Mouse (Mus musculus): ENCODE data around the gene Hnf1a. TPM values are rescaled to one million over a fixed set of nuclear protein-coding genes. Genes with fewer than 3 reads are reported as not detected.
"Not testable (repeated sequence)": the region's sequence is repeated elsewhere in the genome, so short reads cannot be mapped to it uniquely, and the experiment has no call there.

The Hnf1a gene
- polyA plus RNA-seq, 1 experiment from 2014 or later: 0.05 TPM

DNA sequence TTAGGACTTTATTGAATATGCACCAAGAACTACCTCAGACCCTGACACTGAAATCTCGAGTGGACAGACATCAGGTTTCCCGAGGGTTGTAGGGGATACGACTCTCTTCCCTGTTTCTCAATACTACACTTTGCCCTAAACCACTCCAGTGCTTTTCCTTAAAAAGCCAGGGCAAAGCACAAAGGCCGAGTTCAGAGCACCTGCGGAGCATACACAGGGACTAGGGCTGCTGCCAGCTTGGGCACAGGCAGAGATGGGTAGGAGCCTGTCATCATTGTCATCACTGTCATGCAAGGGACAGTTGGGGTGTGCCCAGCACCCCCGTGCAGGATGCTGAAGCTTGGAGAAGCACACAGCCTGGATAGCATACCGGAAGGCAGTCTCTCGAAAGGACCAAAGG is 37.7 kb downstream of the Hnf1a start:
- no peak overlapping the region for H3K4me3 ChIP-seq
- H3K9ac ChIP-seq (replicated peaks): no peak overlapping the region
- 88% methylated on average over 8 of the region's 8 CpGs for WGBS
- no peak for ATAC-seq (ENCODE audit: low FRiP score, low read depth)
- 0 out of 2 replicates have a peak, but pooled peaks cover 3% of the 10 kb centered on the region for H3K9me3 ChIP-seq
- no peak overlapping the region for H3K27ac ChIP-seq (replicated peaks)
- no peaks in the 10 kb centered on the region for H3K27me3 ChIP-seq
- 0 out of 2 replicates have a peak, but pooled peaks cover 9% of the 10 kb centered on the region for H3K4me1 ChIP-seq
- H3K36me3 ChIP-seq: no peaks in the 10 kb centered on the region
- H3K4me2 ChIP-seq (replicated peaks): no peak overlapping the region

DNA sequence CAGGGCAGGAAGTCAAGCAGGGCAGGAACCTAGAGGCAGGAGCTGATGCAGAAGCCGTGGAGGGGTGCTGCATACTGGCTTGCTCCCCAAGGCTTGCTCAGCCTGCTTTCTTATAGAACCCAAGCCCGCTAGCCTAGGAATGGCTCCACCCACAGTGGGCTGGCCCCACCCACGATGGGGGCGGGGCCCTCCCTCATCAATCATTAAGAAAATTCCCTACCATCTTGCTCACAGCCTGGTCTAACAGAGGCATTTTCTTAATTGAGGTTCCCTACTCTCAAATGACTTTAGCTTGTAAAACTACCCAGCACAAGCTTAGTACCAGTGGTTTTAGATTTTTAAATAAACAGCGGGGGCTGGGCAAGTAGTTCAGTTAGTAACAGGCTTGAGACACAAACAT is 39.3 kb downstream of the Hnf1a start:
- Histone ChIP-seq H3K27ac (replicated peaks) (no peak overlapping the region), H3K9me3 (0 out of 2 replicates have a peak, but pooled peaks cover 3% of the 10 kb centered on the region), H3K27me3 (no peaks in the 10 kb centered on the region), H3K9ac (replicated peaks) (no peak overlapping the region), H3K4me2 (replicated peaks) (no peak overlapping the region), H3K36me3 (no peaks in the 10 kb centered on the region), H3K4me3 (no peak overlapping the region), H3K4me1 (0 out of 2 replicates have a peak, but pooled peaks cover 9% of the 10 kb centered on the region)
- WGBS: 69% methylated on average over 5 of the region's 5 CpGs
- no peak for ATAC-seq (ENCODE audit: low FRiP score, low read depth)

DNA sequence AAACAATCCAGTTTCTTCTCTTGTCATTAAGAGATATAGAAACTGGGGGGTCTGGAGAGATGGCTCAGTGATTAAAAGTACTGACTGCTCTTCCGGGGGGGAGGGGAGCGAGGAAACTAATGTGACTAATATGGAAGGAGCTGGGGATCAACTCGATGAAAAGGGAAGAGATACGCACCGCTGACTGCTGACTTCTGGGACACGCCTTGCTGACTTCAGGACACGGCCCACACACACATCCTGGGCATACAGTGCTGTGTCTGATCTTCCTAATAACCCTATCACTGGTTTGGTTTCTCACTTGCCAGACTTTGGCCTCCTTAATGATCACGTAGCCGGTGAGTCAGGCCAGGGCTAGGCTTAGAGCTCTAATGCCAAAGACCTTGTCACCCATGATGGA is 44.1 kb downstream of the Hnf1a start:
- no peak overlapping the region for H3K9ac ChIP-seq (replicated peaks)
- no peaks in the 10 kb centered on the region for H3K27me3 ChIP-seq
- H3K36me3 ChIP-seq: no peaks in the 10 kb centered on the region
- 0 out of 2 replicates have a peak, but pooled peaks cover 2% of the 10 kb centered on the region for H3K9me3 ChIP-seq
- H3K27ac ChIP-seq (replicated peaks): no peak overlapping the region
- ATAC-seq (ENCODE audit: low FRiP score, low read depth): no peak
- no peaks in the 10 kb centered on the region; the same call in 1 of the 2 replicates for H3K4me1 ChIP-seq
- no peak overlapping the region for H3K4me3 ChIP-seq
- no peak overlapping the region for H3K4me2 ChIP-seq (replicated peaks)
- WGBS: 81% methylated on average over 9 of the region's 9 CpGs

DNA sequence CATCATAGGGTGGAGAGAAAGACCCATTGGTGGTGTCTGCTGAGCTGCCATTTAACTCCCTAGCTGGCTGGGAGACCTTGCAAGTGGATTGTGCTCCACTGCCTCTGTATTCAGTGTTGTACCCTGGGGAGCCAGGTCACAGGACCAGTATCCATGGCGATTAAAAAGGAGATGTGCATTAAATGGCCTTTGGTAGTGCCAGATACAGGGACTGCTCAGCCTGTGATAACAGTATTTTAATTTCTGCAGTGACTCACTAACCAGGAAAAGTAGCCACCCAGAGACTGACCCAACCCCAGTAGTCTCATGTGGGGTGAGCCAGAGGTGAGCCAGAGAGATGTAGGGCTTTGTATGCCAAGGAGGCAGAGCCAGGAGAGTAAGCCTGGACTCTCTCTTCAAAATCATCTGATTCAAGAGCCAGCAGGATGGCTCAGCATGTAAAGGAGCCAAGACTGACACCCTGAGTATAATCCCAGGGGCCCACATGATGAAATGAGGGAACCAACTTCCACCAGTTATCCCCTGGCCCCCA is 44.7 kb downstream of the Hnf1a start:
- Histone ChIP-seq H3K4me3 (no peak overlapping the region), H3K27me3 (no peaks in the 10 kb centered on the region), H3K4me1 (no peaks in the 10 kb centered on the region; the same call in 1 of the 2 replicates), H3K9ac (replicated peaks) (no peak overlapping the region), H3K4me2 (replicated peaks) (no peak overlapping the region), H3K27ac (replicated peaks) (no peak overlapping the region), H3K9me3 (no peaks in the 10 kb centered on the region), H3K36me3 (no peaks in the 10 kb centered on the region)
- WGBS: 52% methylated on average over 1 of the region's 1 CpGs
- ATAC-seq (ENCODE audit: low FRiP score, low read depth): no peak

DNA sequence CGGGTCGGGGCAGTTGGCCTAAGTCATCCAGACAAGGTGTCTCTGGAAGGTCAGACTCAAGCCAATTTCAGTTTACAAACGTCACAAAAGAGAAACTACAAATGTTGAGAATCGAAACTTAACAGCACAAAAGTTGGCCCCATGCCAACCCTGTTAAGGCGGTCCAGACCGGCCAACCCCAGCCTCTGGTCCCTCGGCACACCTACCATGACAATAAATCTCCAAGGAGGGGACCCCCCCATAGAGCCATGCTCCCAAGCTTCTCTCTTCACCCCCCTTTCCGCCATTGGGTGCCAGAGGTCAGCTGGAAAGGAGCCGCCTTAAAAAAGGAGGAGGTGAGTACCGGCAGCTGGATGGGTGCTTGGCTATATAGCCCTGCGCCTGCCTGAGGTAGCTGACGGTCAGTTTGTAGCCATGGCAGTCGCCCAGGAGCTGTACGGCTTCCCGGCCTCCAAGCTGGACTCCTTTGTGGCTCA is 47.9 kb downstream of the Hnf1a start, which contains the start of gene Oasl1:
Oasl1 (plus strand) TSS at position 243 of the 476 bp plus-strand sequence.
- Histone ChIP-seq H3K4me2 (replicated peaks) (no peak within 1 kb of the TSS), H3K4me1 (no peaks in the 10 kb centered on the region; the same call in 1 of the 2 replicates), H3K27ac (replicated peaks) (no peak within 1 kb of the TSS), H3K9ac (replicated peaks) (no peak within 1 kb of the TSS), H3K27me3 (no peaks in the 10 kb centered on the region), H3K36me3 (no peaks in the 10 kb centered on the region), H3K4me3 (no peak within 1 kb of the TSS), H3K9me3 (no peaks in the 10 kb centered on the region)
- WGBS: 59% methylated on average over 15 of the region's 15 CpGs
- ATAC-seq (ENCODE audit: low FRiP score, low read depth): no peak

DNA sequence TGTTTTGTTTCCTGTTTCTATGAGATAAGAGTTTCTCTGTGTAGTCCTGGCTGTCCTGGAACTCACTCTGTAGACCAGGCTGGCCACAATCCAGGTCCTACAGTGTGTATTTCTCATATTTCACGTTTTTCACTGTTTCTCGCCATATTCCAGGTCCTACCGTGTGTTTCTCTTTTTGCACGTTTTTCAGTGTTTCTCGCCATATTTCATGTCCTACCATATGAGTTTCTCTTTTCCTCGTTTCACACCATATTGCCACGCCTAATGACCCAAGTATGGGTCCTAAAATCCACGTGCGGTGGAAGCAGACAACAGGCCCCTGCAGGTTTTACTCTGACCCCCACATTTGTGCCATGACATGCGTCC is 48.5 kb downstream of the Hnf1a start:
- Histone ChIP-seq H3K27me3 (no peaks in the 10 kb centered on the region), H3K4me3 (no peak overlapping the region), H3K36me3 (no peaks in the 10 kb centered on the region), H3K27ac (replicated peaks) (no peak overlapping the region), H3K9me3 (no peaks in the 10 kb centered on the region), H3K4me1 (no peaks in the 10 kb centered on the region; the same call in 1 of the 2 replicates), H3K9ac (replicated peaks) (no peak overlapping the region), H3K4me2 (replicated peaks) (no peak overlapping the region)
- WGBS: 65% methylated on average over 10 of the region's 10 CpGs
- ATAC-seq (ENCODE audit: low FRiP score, low read depth): no peak

DNA sequence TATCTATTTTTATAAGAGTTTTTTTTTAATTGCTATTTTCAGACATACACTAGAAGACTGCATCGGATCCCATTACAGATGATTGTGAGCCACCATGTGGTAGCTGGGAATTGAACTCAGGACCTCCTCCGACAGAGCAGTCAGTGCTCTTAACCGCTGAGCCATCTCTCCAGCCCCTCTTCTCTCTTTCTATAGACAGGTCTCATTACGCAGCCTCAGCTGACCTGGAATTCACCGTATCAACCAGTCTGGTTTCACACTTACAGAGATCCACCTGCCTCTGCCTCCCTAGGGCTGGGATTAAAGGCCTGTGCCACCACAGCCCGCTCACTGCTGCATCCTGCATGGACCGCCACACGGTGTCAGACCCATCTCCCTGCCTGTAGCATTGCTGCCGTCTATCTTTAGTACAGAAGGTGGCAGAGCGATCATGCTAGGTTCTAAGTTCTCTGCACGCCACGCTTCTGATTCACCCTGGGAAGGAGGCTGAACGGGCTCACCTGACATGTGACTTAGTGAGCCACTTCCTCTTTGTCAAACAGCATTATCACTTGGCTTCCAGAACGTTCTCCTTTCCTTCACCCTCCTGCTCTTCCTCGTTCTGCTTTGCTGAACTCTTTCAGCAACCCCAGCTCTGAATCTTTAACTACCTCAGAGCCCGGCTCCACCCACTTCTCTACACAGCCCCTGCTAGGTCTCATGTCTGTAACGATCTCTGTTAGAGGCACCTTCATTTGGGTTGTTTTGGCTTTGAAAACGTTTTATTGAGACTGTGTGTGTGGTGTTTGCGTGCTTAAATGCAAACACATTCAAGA is 49.1 kb downstream of the Hnf1a start:
- Histone ChIP-seq H3K36me3 (no peaks in the 10 kb centered on the region), H3K9ac (replicated peaks) (no peak overlapping the region), H3K9me3 (no peaks in the 10 kb centered on the region), H3K4me1 (no peaks in the 10 kb centered on the region; the same call in 1 of the 2 replicates), H3K4me3 (no peak overlapping the region), H3K27ac (replicated peaks) (no peak overlapping the region), H3K27me3 (no peaks in the 10 kb centered on the region), H3K4me2 (replicated peaks) (no peak overlapping the region)
- 83% methylated on average over 19 of the region's 19 CpGs for whole genome bisulfite sequencing
- ATAC-seq (ENCODE audit: low FRiP score, low read depth): no peak

DNA sequence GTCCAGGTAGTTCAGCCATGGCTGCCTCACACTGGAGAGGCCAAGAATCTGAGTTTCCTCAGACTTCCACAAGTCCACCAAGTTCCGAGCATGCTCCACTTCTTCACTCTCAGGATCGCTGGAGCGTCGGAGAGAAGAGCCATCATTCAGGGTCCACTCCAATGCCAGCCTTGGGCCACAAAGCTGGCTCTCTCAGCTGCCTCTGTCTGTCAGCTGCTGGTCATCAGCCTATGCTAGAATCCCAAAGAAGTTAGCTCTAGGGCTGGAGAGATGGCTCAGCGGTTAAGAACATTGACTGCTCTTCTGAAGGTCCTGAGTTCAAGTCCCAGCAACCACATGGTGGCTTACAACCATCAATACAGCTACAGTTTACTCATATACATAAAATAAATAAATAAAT is 53.5 kb downstream of the Hnf1a start:
- not testable (repeated sequence) for H3K9ac ChIP-seq (replicated peaks); H3K4me3 ChIP-seq; H3K27me3 ChIP-seq; H3K4me1 ChIP-seq; H3K36me3 ChIP-seq; H3K9me3 ChIP-seq; ATAC-seq (ENCODE audit: low FRiP score, low read depth); H3K4me2 ChIP-seq (replicated peaks); H3K27ac ChIP-seq (replicated peaks)
- 91% methylated on average over 5 of the region's 5 CpGs for WGBS

DNA sequence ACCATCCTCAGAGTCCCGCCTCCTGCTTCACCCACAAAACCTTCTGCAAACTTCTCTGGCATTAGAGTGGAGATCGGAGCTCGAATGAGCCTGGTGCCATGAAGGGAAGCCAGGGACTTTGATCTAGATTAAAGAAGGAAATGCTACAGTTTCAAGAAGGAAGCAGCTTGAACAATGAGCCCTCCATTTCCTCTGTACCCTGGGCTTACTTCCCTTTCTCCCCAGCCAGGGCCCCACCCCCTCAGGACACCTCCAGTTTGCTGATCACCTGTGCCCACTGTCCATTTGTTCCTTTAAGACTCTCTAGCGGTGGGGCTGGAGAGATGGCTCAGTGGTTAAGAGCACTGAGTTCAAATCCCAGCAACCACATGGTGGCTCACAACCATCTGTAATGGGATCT is 54.1 kb downstream of the Hnf1a start:
- no peak overlapping the region for H3K27ac ChIP-seq (replicated peaks)
- no peak overlapping the region for H3K4me2 ChIP-seq (replicated peaks)
- H3K9me3 ChIP-seq: no peaks in the 10 kb centered on the region
- 0 out of 2 replicates have a peak, but pooled peaks cover 4% of the 10 kb centered on the region for H3K27me3 ChIP-seq
- ATAC-seq (ENCODE audit: low FRiP score, low read depth): no peak
- H3K4me3 ChIP-seq: no peak overlapping the region
- H3K36me3 ChIP-seq: no peaks in the 10 kb centered on the region
- WGBS: 87% methylated on average over 4 of the region's 4 CpGs
- no peaks in the 10 kb centered on the region for H3K4me1 ChIP-seq
- H3K9ac ChIP-seq (replicated peaks): no peak overlapping the region

DNA sequence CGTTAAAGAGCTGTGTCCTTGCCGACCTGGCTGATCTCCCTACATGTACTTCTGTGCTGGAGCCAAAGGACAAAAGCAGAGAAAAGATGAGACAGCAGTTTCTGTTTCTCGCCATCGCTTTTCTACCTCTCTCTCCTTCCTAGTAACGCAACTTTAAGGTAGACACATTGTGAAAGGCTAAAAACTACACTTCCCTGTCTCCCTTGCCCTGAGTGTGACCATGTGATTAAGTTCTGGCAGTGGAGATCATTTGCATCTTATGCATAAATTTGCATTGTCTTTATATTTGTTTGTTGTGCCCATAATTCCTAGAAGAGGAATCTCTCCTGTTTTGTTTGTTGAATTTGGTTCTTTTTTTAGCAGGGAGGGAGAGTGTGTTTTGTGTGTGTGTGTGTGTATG is 55.0 kb downstream of the Hnf1a start:
- H3K4me1 ChIP-seq: no peaks in the 10 kb centered on the region

DNA sequence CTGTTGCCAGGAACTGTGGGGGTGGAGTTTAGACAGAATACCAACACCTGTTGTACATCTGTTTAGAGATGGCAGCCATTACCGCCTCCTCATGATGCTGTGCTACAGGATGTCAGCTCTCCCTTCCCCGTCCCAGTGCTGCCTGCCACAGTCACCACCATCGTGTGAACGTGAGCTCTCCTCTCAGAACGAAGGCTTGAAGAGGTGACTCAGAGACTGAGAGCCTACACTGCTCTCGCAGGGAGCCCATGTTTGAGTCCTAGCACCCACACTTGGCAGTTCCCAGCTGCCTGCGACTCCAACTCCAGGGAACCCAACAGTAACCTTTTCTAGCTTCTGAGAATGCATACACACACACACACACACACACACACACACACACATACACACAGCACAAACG is 56.0 kb downstream of the Hnf1a start:
- 85% methylated on average over 8 of the region's 8 CpGs for WGBS
- no peak for ATAC-seq (ENCODE audit: low FRiP score, low read depth)
- H3K27me3 ChIP-seq: 0 out of 2 replicates have a peak, but pooled peaks cover 4% of the 10 kb centered on the region
- H3K9me3 ChIP-seq: no peaks in the 10 kb centered on the region
- no peak overlapping the region for H3K27ac ChIP-seq (replicated peaks)
- no peak overlapping the region for H3K4me2 ChIP-seq (replicated peaks)
- H3K4me3 ChIP-seq: no peak overlapping the region
- no peak overlapping the region for H3K9ac ChIP-seq (replicated peaks)
- H3K36me3 ChIP-seq: no peaks in the 10 kb centered on the region
- no peaks in the 10 kb centered on the region for H3K4me1 ChIP-seq

More for the DNA sequence above, 55.0 kb downstream of the Hnf1a start:
- Histone ChIP-seq H3K27me3 (0 out of 2 replicates have a peak, but pooled peaks cover 4% of the 10 kb centered on the region), H3K27ac (replicated peaks) (no peak overlapping the region), H3K4me3 (no peak overlapping the region), H3K4me2 (replicated peaks) (no peak overlapping the region), H3K36me3 (no peaks in the 10 kb centered on the region), H3K9ac (replicated peaks) (no peak overlapping the region), H3K9me3 (no peaks in the 10 kb centered on the region)
- no peak for ATAC-seq (ENCODE audit: low FRiP score, low read depth)
- WGBS: 83% methylated on average over 5 of the region's 5 CpGs

DNA sequence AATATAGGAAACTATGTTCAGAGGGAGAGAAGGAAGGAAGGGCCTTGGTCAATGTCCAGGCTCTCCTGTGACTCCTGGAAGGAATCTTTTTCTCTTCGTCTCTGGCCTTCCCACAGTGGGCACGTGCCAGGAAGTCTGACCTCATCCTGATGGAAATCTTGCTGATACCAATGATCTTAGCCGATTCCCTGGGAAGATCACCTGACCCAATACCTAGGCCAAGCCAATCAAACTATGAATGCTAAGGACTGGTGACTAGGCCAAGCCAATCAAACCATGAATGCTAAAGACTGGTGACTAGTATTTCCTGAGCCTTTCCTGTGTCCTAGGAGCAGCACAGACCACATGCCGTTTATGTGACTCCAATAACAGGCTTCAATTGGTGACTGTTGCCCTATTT is 57.2 kb downstream of the Hnf1a start:
- Histone ChIP-seq H3K36me3 (no peaks in the 10 kb centered on the region), H3K9ac (replicated peaks) (no peak overlapping the region), H3K4me2 (replicated peaks) (no peak overlapping the region), H3K27ac (replicated peaks) (no peak overlapping the region), H3K4me1 (no peaks in the 10 kb centered on the region), H3K27me3 (0 out of 2 replicates have a peak, but pooled peaks cover 4% of the 10 kb centered on the region), H3K9me3 (no peaks in the 10 kb centered on the region), H3K4me3 (no peak overlapping the region)
- no peak for ATAC-seq (ENCODE audit: low FRiP score, low read depth)
- 76% methylated on average over 4 of the region's 4 CpGs for WGBS

Data from midbrain, embryonic 12.5 days (tissue).